Mouse (Mus musculus) forebrain, postnatal 0 days (tissue): ENCODE measurements around the gene 2010300C02Rik. TPM values are rescaled to one million over a fixed set of nuclear protein-coding genes. Genes with fewer than 3 reads are reported as not detected.

ENCODE experiments used
- ATAC-seq: fragments of 200-750 bp; cut with Nextera tagmentation; 2 replicates; pipeline ENCODE4 v1.8.0; 2017; ENCODE audit warnings: mild to moderate bottlenecking, moderate library complexity
- DNase-seq: peaks from one replicate; pipeline ENCODE4 v3.0.0-alpha.2; 2015
- H3K27ac ChIP-seq: fragments of 300-500 bp; sonication (generic); 2 replicates; pipeline ENCODE4 v1.5.1; 2014; ENCODE audit warnings: low read depth, mild to moderate bottlenecking, antibody characterized with exemption, low read length, moderate library complexity, mixed read lengths
- H3K27me3 ChIP-seq: fragments of 300-500 bp; sonication (generic); 2 replicates; pipeline ENCODE4 v1.6.1; 2014; ENCODE audit warnings: mild to moderate bottlenecking, low read length, mixed read lengths; ENCODE audit not compliant: insufficient read depth
- H3K36me3 ChIP-seq: fragments of 300-500 bp; sonication (generic); 2 replicates; pipeline ENCODE4 v1.6.1; 2014; ENCODE audit warnings: mild to moderate bottlenecking, moderate library complexity; ENCODE audit not compliant: insufficient read depth
- H3K4me1 ChIP-seq: fragments of 300-500 bp; sonication (generic); 2 replicates; pipeline ENCODE4 v1.6.1; 2014; ENCODE audit warnings: antibody characterized with exemption; ENCODE audit not compliant: insufficient read depth
- H3K4me2 ChIP-seq: fragments of 300-500 bp; sonication (generic); 2 replicates; pipeline ENCODE4 v1.6.1; 2014; ENCODE audit warnings: low read depth, mild to moderate bottlenecking, moderate library complexity
- H3K4me3 ChIP-seq: fragments of 300-500 bp; sonication (generic); 2 replicates; pipeline ENCODE4 v1.5.1; 2014; ENCODE audit warnings: low read depth, low read length, mixed read lengths
- H3K9ac ChIP-seq: fragments of 300-500 bp; sonication (generic); 2 replicates; pipeline ENCODE4 v1.6.1; 2014; ENCODE audit warnings: mild to moderate bottlenecking
- H3K9me3 ChIP-seq: fragments of 300-500 bp; sonication (generic); 2 replicates; pipeline ENCODE4 v1.6.1; 2016; ENCODE audit warnings: low read length
- CTCF ChIP-seq: sonication (generic); IDR thresholded peaks from 2 replicates; pipeline ENCODE4 v1.5.1; 2016; ENCODE audit warnings: antibody characterized with exemption, control low read depth, low read depth
- WGBS: fragments of 180-500 bp; shearing (Covaris S2); extraction: QIAGEN DNeasy Blood & Tissue Kit; methylation state at CpG from one replicate; pipeline ENCODE4 v1.1.7; 2014; 5-methylcytosine and 5-hydroxymethylcytosine counted together
- polyA plus RNA-seq: library from polyadenylated mRNA; unstranded; fragments of >200 nt; fragmentation: Nextera tagmentation; extraction: Ambion mirVana; gene quantifications from 2 replicates; pipeline ENCODE4 v1.2.1, GENCODE M21; 2015
- total RNA-seq: library from RNA; depleted of rRNA; stranded (reverse); fragments of >200 nt; gene quantifications from 2 replicates; pipeline ENCODE4 v1.2.3, GENCODE M21; 2014

2010300C02Rik gene
- total and polyA plus RNA-seq, 2 experiments from 2014 or later, result 13.6 to 22.7 TPM

DNA sequence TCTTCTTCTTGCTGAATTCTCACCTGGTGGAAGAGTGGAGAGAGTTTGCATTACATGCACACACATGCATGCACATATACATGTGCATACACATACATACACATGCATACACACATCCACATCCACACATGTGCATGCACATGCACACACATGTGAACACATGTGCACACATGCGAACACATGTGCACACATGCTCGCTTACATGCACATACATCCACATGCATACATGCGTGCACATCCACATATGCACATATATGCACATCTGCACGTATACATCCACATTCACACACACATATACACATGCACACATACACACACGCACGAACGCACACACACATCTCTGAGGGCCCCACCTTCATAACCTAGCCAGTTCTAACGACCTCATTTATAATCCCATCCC is 136.7 kb downstream of the 2010300C02Rik start:
- Histone ChIP-seq H3K4me2 (no peak overlapping the region), H3K36me3 (no peaks in the 10 kb centered on the region), H3K27me3 (no peaks in the 10 kb centered on the region), H3K27ac (no peak overlapping the region), H3K9me3 (no peaks in the 10 kb centered on the region), H3K4me1 (no peaks in the 10 kb centered on the region), H3K4me3 (no peak overlapping the region), H3K9ac (no peak overlapping the region)
- ATAC-seq (no peak), DNase-seq (no peak)
- TF ChIP-seq CTCF, result no peak
- WGBS, result 92% methylated on average over 8 of the region's 8 CpGs

DNA sequence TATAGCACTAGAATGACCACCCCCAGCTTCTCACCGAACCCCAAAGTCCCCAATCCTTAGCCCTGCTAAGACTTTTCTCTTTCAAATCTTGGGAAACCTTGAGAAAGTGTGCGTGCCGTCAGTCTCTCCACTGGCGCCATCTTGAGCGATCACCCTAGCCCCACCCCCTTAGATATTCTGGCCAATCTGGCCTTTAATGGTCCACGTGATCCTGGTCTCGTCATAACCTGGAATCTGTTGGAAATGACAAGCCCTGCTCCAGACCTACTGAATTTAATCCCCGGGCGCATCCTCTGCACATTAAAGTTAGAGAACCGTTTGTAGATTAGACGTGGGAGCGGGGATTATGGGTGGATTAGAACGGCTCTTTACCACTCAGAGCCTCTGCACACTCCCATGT is 140.2 kb downstream of the 2010300C02Rik start:
- H3K9ac ChIP-seq, result no peak overlapping the region
- no peaks in the 10 kb centered on the region for H3K27me3 ChIP-seq
- TF ChIP-seq CTCF, result no peak
- DNase-seq (no peak), ATAC-seq (no peak)
- no peaks in the 10 kb centered on the region for H3K36me3 ChIP-seq
- H3K4me1 ChIP-seq, result no peaks in the 10 kb centered on the region
- no peak overlapping the region for H3K4me3 ChIP-seq
- no peak overlapping the region for H3K4me2 ChIP-seq
- WGBS, result 96% methylated on average over 13 of the region's 13 CpGs
- H3K27ac ChIP-seq, result no peak overlapping the region
- no peaks in the 10 kb centered on the region for H3K9me3 ChIP-seq

DNA sequence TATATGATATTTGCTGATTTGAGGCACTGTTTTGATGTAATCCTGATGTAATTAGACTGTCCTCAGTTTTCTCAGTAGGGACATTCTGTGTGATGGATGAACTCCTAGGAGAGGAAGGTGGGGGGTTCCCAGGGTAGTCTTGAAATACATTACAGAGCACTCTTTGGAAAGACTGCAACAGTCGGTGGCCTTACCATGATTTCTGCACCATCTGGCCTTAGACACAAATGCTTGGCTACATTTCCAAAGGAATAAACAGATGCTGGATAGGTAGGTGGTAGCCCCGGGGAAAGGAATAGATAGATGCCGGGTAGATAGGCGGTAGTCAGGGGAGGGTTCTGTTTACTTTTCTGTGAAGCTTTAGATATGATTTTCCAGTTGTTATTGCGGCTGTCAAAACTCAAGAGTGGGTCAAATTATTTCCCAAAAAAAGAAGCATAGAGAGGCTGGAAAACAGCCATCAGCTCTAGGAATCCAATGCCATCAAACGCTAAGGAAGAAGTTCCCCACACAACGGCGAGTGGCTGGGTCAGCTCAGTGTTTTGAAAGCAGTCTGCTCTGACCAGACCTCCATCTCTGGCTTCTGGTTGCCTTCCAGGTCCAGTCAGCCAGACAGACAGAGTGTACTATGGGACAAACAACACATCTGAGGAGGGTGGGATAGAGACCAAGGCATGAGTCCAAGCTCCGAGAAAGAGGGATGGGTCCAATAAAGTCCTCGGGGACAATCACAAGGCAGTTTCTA is 147.2 kb downstream of the 2010300C02Rik start:
- no peaks in the 10 kb centered on the region for H3K9me3 ChIP-seq
- ATAC-seq, result no peak
- WGBS, result 82% methylated on average over 10 of the region's 10 CpGs
- H3K9ac ChIP-seq, result no peak overlapping the region
- H3K27me3 ChIP-seq, result no peaks in the 10 kb centered on the region
- no peak overlapping the region for H3K27ac ChIP-seq
- no peak for TF ChIP-seq CTCF
- no peak for DNase-seq
- no peaks in the 10 kb centered on the region for H3K36me3 ChIP-seq
- H3K4me2 ChIP-seq, result no peak overlapping the region
- no peak overlapping the region for H3K4me3 ChIP-seq
- no peaks in the 10 kb centered on the region for H3K4me1 ChIP-seq

DNA sequence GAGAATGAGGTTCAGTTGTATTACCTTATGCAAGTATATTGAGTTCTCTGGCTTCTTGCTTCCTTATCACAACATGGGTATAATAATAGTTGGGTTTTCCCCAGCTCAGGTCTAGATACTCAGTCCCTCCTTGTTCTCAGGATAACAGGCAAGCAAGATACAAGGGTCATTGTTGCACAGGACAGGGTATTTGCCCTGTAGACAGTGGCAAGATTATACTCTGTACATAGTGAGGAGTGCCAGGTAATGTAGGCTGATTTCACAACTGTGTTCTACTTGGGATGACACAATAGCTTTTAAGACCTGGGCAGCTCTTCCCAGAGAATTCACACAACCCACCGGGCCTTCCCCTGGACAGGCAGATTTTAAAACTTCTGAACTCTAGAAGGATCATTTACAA is 151.5 kb downstream of the 2010300C02Rik start:
- Histone ChIP-seq H3K4me1 (no peaks in the 10 kb centered on the region), H3K4me3 (no peak overlapping the region), H3K4me2 (no peak overlapping the region), H3K27me3 (no peaks in the 10 kb centered on the region), H3K36me3 (no peaks in the 10 kb centered on the region), H3K27ac (no peak overlapping the region), H3K9ac (no peak overlapping the region), H3K9me3 (no peaks in the 10 kb centered on the region)
- TF ChIP-seq CTCF, result no peak
- ATAC-seq, result no peak
- no peak for DNase-seq
- WGBS, result 100% methylated on average over 1 of the region's 1 CpGs

DNA sequence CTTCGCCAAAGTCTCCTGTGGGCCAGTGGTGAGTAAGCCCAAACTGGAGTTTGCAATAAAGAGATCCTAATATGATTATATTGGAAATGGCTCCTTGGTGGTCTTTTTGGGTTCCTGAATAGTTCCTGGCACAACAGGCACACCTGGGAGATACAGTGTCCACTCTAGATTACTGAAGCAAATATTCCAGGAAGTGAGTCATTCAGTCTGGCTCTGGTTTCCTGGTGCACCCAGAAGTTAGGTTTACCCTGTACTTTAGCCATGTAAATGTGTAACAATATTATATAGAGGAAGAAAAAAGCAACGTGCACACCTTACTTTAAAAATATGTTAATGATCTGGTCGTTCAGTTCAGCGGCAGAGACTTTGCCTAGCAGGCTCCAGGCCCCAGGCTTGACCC is 153.1 kb downstream of the 2010300C02Rik start:
- no peak overlapping the region for H3K4me3 ChIP-seq
- no peak overlapping the region for H3K9ac ChIP-seq
- TF ChIP-seq CTCF, result no peak
- 88% methylated on average over 4 of the region's 4 CpGs for WGBS
- H3K9me3 ChIP-seq, result no peaks in the 10 kb centered on the region
- H3K27ac ChIP-seq, result no peak overlapping the region
- H3K4me2 ChIP-seq, result no peak overlapping the region
- DNase-seq (no peak), ATAC-seq (no peak)
- H3K4me1 ChIP-seq, result no peaks in the 10 kb centered on the region
- no peaks in the 10 kb centered on the region for H3K36me3 ChIP-seq
- no peaks in the 10 kb centered on the region for H3K27me3 ChIP-seq

DNA sequence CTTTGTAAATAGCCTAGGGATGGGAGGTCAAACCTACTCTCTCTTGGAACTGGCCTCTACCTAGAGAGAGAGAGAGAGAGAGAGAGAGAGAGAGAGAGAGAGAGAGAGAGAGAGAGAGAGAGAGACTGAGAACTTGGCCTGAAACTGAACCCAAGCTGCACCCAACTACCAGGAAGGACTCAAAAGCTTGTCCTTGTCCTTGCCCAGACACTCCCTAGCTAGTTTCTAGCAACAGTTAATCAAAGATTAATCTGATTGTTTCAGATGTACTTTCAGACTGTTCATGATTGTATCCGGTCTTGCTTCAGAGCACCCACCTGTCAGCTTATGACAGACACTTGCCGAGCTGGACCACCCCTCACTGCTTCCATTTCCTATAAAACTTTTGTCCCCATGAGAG is 153.5 kb downstream of the 2010300C02Rik start:
- no peaks in the 10 kb centered on the region for H3K27me3 ChIP-seq
- 87% methylated on average over 2 of the region's 2 CpGs for WGBS

DNA sequence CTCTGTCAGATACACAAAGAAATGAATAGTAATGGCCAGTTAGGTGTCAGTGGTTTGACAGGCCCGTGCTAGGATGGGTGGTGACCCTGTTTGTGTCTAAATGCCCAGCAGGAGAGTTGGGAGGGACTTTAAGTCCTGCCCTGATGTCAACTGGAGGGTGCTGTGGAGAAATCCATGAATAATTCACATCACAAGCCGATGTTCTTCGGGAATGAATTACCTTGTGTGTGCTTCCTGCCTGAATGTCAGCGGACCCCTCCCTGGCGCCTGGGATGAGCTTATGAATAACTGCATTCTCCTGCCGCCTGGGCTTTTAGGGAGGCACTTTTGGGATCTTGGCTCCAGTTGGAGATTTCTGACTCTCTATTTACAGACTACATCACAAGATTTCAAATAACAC is 154.5 kb downstream of the 2010300C02Rik start:
- H3K4me3 ChIP-seq, result no peak overlapping the region
- H3K4me2 ChIP-seq, result no peak overlapping the region
- no peak for TF ChIP-seq CTCF
- no peaks in the 10 kb centered on the region for H3K36me3 ChIP-seq
- no peaks in the 10 kb centered on the region for H3K27me3 ChIP-seq
- no peak overlapping the region for H3K9ac ChIP-seq
- no peaks in the 10 kb centered on the region for H3K9me3 ChIP-seq
- ATAC-seq (no peak; the same call in 1 of the 2 replicates), DNase-seq (no peak)
- no peaks in the 10 kb centered on the region for H3K4me1 ChIP-seq
- WGBS, result 33% methylated on average over 6 of the region's 6 CpGs
- no peak overlapping the region for H3K27ac ChIP-seq

More for the DNA sequence above, 153.5 kb downstream of the 2010300C02Rik start:
- no peak overlapping the region for H3K4me3 ChIP-seq
- no peak for ATAC-seq
- H3K36me3 ChIP-seq, result no peaks in the 10 kb centered on the region
- no peaks in the 10 kb centered on the region for H3K9me3 ChIP-seq
- TF ChIP-seq CTCF, result no peak
- no peaks in the 10 kb centered on the region for H3K4me1 ChIP-seq
- no peak overlapping the region for H3K4me2 ChIP-seq
- no peak overlapping the region for H3K9ac ChIP-seq
- H3K27ac ChIP-seq, result no peak overlapping the region
- no peak for DNase-seq
